Mouse (Mus musculus) limb, embryonic 13.5 days (tissue): Measurements from ENCODE around the gene Zfp335. TPM values are rescaled to one million over a fixed set of nuclear protein-coding genes. Genes with fewer than 3 reads are reported as not detected.
"Not testable (repeated sequence)": the region's sequence is repeated elsewhere in the genome, so short reads cannot be mapped to it uniquely, and the experiment has no call there.

ENCODE experiments used
- ATAC-seq: fragments of 200-750 bp; cut with Nextera tagmentation; 2 replicates; pipeline ENCODE4 v1.8.0; 2017; ENCODE audit warnings: low read depth, moderate number of reproducible peaks, moderate TSS enrichment; ENCODE audit not compliant: low FRiP score
- H3K27ac ChIP-seq: fragments of 300-500 bp; sonication (generic); 2 replicates; pipeline ENCODE4 v1.5.1; 2015; ENCODE audit warnings: inconsistent platforms, mild to moderate bottlenecking, moderate library complexity
- H3K27me3 ChIP-seq: fragments of 300-500 bp; sonication (generic); 2 replicates; pipeline ENCODE4 v1.6.1; 2015; ENCODE audit warnings: mild to moderate bottlenecking, inconsistent platforms
- H3K36me3 ChIP-seq: fragments of 300-500 bp; sonication (generic); 2 replicates; pipeline ENCODE4 v1.6.1; 2015; ENCODE audit warnings: inconsistent platforms, mild to moderate bottlenecking, moderate library complexity
- H3K4me1 ChIP-seq: fragments of 300-500 bp; sonication (generic); 2 replicates; pipeline ENCODE4 v1.6.1; 2015; ENCODE audit warnings: inconsistent platforms
- H3K4me2 ChIP-seq: fragments of 300-500 bp; sonication (generic); replicated peaks from 2 replicates; pipeline ENCODE4 v1.6.1; 2015; ENCODE audit warnings: inconsistent platforms, mild to moderate bottlenecking, moderate library complexity
- H3K4me3 ChIP-seq: fragments of 300-500 bp; sonication (generic); 2 replicates; pipeline ENCODE4 v1.5.1; 2015; ENCODE audit warnings: moderate library complexity, mild to moderate bottlenecking, inconsistent platforms
- H3K9ac ChIP-seq: fragments of 300-500 bp; sonication (generic); 2 replicates; pipeline ENCODE4 v1.6.1; 2015; ENCODE audit warnings: mild to moderate bottlenecking, inconsistent platforms
- H3K9me3 ChIP-seq: fragments of 300-500 bp; sonication (generic); 2 replicates; pipeline ENCODE4 v1.6.1; 2016; ENCODE audit warnings: inconsistent platforms
- WGBS: fragments of 180-500 bp; shearing (Covaris S2); methylation state at CpG from one replicate; pipeline ENCODE4 v1.1.7; 2015; 5-methylcytosine and 5-hydroxymethylcytosine counted together
- polyA plus RNA-seq: library from polyadenylated mRNA; unstranded; fragments of >200 nt; fragmentation: Nextera tagmentation; extraction: Ambion mirVana; gene quantifications from 2 replicates; pipeline ENCODE4 v1.2.1, GENCODE M21; 2015

Zfp335 gene
- polyA plus RNA-seq, 1 experiment from 2014 or later = 15.2 TPM

DNA sequence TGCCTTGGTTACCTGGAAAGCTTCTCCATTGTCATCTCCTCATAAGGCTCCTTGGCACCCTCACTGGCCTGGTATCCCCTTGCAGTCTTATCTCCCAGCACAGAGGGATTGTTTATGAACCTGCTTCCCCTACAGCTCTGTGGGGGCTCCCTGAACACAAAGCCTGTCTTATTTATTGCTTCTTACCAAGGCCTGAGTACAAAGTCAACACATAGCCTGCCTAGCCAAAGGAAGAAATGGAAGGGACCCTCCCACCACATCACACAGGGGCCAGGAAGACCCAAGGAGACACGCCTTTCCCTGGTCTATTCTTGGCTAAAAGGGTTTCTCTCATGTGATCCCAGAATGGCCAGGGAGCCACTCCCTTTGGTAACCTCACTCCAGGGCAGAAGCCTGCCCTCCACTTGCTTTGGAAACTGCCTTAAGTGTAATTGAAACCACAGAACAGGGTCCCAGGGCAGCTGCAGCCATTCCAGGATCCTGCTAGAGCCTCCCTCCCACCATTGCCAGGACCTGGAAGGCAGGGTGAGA is 37.3 kb downstream of the Zfp335 start:
- no peak; the same call in 1 of the 2 replicates for ATAC-seq
- Histone ChIP-seq H3K27ac (peak overlapping the region; percentile 49; the same call in 1 of the 2 replicates), H3K9me3 (no peaks in the 10 kb centered on the region), H3K27me3 (no peaks in the 10 kb centered on the region), H3K4me1 (peaks cover 14% of the 10 kb centered on the region), H3K4me2 (no peak overlapping the region; the same call in 1 of the 2 replicates), H3K9ac (no peak overlapping the region), H3K36me3 (no peaks in the 10 kb centered on the region; the same call in 1 of the 2 replicates), H3K4me3 (no peak overlapping the region)
- WGBS = 28% methylated on average over 1 of the region's 1 CpGs

DNA sequence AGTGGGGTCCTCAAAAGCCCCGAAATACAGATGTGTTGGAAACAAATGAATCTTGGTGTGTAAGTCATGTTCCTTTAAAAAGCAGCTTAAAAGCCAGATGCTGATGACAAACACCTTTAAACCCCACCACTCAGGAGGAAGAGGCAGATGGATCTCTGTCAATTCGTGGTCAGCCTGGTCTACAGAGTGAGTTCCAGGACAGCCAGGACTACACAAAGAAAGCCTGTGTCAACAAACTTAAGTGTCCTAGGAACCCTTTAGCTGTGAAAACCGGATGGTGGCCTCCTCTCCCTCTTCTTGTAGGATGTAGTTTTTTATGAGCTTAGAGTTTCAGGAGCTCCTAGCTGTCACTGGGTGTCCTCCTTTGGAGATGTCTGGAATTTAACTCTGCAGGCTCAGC is 37.9 kb downstream of the Zfp335 start:
- Histone ChIP-seq H3K4me3 (no peak overlapping the region), H3K4me2 (no peak overlapping the region), H3K36me3 (no peaks in the 10 kb centered on the region; the same call in 1 of the 2 replicates), H3K27ac (no peak overlapping the region), H3K9me3 (no peaks in the 10 kb centered on the region), H3K27me3 (no peaks in the 10 kb centered on the region), H3K9ac (0 out of 2 replicates have a peak overlapping the region, but pooled peaks have one; percentile 35), H3K4me1 (peaks cover 14% of the 10 kb centered on the region)
- no peak for ATAC-seq
- WGBS = 58% methylated on average over 3 of the region's 3 CpGs

DNA sequence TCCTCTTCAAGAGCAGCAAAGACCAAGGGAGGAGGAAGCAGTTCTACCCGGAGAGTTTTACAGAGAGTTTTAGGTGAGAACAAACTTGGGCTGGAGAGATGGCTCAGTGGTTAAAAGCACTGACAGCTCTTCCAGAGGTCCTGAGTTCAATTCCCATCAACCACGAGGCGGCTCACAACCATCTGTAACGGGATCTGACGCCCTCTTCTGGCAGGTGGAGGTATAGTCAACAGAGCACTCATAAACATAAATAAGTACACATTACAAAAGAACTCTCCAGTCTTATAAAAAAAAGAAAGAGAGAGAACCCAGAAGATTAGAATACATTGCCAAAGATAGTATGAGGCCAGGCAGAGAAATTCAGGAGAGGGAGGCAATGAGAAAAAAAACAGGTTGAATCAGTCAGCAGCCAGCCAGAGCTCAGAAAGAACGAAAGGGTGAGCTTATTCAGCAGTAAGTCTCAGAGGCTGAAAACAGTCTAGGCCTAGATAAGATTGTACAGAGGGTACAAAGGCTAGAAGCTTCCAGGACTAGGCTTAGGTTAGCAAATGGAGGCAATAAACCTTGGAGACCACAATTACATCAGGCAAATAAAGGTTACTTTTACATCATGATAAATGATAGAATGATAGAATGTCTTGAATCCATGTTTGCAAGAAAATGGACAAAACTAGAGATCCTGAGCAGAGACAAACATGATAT is 39.8 kb downstream of the Zfp335 start:
- WGBS = 55% methylated on average over 6 of the region's 6 CpGs
- H3K4me3 ChIP-seq = no peak overlapping the region
- no peak for ATAC-seq

DNA sequence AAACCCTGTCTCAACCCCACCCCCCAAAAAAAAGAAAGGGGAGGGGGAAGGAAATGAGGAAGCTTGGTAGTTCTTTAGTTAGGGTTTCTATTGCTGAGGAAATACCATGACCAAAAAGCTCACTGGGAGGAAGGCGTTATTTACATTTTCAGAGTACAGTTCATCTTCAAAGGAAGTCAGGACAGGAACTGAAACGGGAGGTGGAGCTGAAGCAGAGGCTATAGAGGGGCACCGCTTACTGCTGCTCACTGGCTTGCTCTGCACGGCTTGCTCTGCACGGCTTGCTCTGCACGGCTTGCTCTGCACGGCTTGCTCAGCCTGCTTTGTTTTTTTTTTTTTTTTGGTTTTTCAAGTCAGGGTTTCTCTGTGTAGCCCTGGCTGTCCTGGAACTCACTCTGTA is 43.1 kb downstream of the Zfp335 start:
- WGBS = 86% methylated on average over 7 of the region's 7 CpGs
- no peak overlapping the region for H3K4me3 ChIP-seq
- H3K27ac ChIP-seq = no peak overlapping the region
- no peak overlapping the region for H3K4me2 ChIP-seq
- peak; percentile 32; the same call in 1 of the 2 replicates for ATAC-seq
- no peak overlapping the region for H3K9ac ChIP-seq
- no peaks in the 10 kb centered on the region for H3K4me1 ChIP-seq
- no peaks in the 10 kb centered on the region for H3K36me3 ChIP-seq
- H3K27me3 ChIP-seq = no peaks in the 10 kb centered on the region
- peaks cover 6% of the 10 kb centered on the region; the same call in 1 of the 2 replicates for H3K9me3 ChIP-seq

More for the DNA sequence above, 39.8 kb downstream of the Zfp335 start:
- H3K27ac ChIP-seq = no peak overlapping the region
- H3K27me3 ChIP-seq = no peaks in the 10 kb centered on the region
- 0 out of 2 replicates have a peak, but pooled peaks cover 7% of the 10 kb centered on the region for H3K4me1 ChIP-seq
- no peak overlapping the region for H3K9ac ChIP-seq
- H3K4me2 ChIP-seq = no peak overlapping the region
- H3K36me3 ChIP-seq = no peaks in the 10 kb centered on the region
- H3K9me3 ChIP-seq = peaks cover 6% of the 10 kb centered on the region; the same call in 1 of the 2 replicates

DNA sequence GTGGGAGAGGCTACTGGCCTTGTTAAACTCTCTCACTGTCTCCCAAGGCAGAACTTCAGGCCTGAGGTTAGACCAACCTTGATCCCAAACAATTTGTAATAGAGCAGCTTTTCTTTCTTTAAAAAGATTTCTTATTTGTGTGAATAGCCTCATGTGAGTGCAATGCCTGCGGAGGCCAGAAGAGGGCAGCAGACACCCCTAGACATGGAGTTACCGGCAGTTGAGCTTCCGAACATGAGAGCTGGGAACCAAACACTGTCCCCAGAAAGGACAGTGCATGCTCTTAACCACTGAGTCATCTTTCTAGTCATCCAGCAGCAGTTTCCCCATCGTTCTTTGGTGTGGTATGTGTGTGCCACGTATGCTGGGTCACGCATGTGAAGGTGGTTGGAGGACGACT is 44.0 kb downstream of the Zfp335 start:
- Histone ChIP-seq H3K27me3 (no peaks in the 10 kb centered on the region), H3K36me3 (no peaks in the 10 kb centered on the region), H3K9me3 (peaks cover 6% of the 10 kb centered on the region; the same call in 1 of the 2 replicates), H3K4me1 (peaks cover 2% of the 10 kb centered on the region; the same call in 1 of the 2 replicates), H3K4me2 (no peak overlapping the region), H3K9ac (no peak overlapping the region), H3K4me3 (no peak overlapping the region), H3K27ac (no peak overlapping the region)
- WGBS = 93% methylated on average over 7 of the region's 7 CpGs
- no peak for ATAC-seq

DNA sequence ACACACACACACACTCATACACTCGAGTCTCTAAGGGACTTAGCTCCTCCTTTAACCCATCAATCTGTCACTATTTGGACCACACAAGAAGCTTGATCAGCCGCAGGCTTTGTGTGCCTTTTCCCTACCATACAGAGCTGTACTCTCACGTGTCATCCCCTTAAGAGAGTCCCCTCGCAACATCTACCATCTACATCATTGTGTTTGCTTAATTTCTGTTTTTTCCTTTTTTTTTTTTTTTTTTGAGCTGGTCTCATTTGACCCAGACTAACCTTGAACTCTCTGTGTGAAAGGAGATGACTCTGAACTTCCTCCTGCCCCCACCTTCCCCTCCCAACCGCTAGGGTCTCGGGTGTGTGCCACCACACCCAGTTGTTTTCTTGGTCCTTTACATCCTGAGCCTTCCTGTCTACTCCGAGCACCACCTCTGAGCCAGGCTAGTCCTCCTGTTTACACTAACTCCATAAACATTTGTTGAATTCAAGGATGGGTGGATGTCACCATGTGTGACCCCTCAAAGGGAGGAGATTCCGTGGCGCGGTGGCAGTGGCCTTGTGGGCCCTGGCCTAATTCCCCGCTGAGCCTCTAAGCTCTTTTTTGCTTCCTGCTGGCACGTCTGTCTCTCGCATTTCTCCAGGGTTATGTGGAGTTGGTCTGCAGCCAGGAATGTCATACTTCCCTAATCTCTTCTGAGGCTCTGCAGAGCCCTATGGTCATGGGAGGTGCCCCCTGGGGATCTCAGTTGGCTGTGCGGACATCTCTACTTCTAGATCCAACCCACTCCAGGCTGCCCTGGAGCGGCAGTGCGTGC is 44.6 kb downstream of the Zfp335 start:
- peak; percentile 31; the same call in 1 of the 2 replicates for ATAC-seq
- no peak overlapping the region for H3K4me2 ChIP-seq
- no peaks in the 10 kb centered on the region for H3K27me3 ChIP-seq
- H3K9ac ChIP-seq = no peak overlapping the region
- peaks cover 6% of the 10 kb centered on the region; the same call in 1 of the 2 replicates for H3K9me3 ChIP-seq
- H3K27ac ChIP-seq = no peak overlapping the region
- no peak overlapping the region for H3K4me3 ChIP-seq
- H3K36me3 ChIP-seq = no peaks in the 10 kb centered on the region
- peaks cover 9% of the 10 kb centered on the region for H3K4me1 ChIP-seq
- 60% methylated on average over 16 of the region's 16 CpGs for WGBS

DNA sequence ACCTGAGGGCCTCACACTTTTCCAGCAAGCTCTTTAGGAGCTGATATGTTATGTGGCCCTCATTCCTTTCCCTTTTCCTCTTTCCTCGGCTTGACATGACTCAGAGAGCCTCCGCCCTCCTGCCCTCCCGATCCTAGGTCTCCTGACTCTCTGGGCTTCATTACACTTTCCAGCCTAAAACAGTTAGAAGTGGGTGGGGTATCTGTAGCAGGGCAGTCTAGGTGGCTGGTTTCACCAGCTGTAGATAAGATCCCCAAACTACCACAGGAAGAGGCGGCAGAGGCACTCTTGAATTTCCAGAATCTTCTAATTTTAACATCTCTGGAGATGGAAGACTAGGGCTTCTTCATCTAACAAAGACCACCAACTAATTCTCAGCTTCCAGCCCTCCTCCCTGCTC is 47.0 kb downstream of the Zfp335 start:
- no peak for ATAC-seq
- Histone ChIP-seq H3K27me3 (peaks cover 6% of the 10 kb centered on the region), H3K9ac (no peak overlapping the region), H3K4me2 (no peak overlapping the region), H3K36me3 (no peaks in the 10 kb centered on the region), H3K27ac (no peak overlapping the region), H3K4me1 (peaks cover 11% of the 10 kb centered on the region), H3K9me3 (peaks cover 6% of the 10 kb centered on the region; the same call in 1 of the 2 replicates), H3K4me3 (no peak overlapping the region)
- 65% methylated on average over 4 of the region's 4 CpGs for WGBS

DNA sequence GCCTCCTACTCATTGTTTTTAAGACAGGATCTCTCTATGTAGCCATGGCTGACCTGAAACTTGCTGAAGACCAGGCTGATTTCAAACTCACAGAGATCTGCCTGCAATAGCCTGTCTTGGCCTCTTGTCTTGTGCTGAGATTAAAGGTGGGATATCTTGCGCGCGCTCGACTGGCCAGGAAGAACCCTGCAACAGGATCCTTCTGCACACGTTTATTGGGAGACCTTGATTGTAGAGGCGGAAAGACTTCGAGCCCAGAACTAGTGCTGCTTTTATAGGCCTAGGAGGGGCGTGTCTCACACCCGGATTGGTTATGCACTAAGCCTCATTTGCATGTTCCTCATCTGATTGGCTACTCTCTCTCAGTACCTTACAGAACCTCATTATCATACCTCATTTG is 48.1 kb downstream of the Zfp335 start:
- H3K27me3 ChIP-seq = peaks cover 16% of the 10 kb centered on the region
- not testable (repeated sequence) for H3K9me3 ChIP-seq, H3K9ac ChIP-seq, H3K4me3 ChIP-seq, H3K36me3 ChIP-seq, H3K27ac ChIP-seq, H3K4me2 ChIP-seq, ATAC-seq
- H3K4me1 ChIP-seq = peaks cover 11% of the 10 kb centered on the region
- WGBS = 87% methylated on average over 8 of the region's 9 CpGs

DNA sequence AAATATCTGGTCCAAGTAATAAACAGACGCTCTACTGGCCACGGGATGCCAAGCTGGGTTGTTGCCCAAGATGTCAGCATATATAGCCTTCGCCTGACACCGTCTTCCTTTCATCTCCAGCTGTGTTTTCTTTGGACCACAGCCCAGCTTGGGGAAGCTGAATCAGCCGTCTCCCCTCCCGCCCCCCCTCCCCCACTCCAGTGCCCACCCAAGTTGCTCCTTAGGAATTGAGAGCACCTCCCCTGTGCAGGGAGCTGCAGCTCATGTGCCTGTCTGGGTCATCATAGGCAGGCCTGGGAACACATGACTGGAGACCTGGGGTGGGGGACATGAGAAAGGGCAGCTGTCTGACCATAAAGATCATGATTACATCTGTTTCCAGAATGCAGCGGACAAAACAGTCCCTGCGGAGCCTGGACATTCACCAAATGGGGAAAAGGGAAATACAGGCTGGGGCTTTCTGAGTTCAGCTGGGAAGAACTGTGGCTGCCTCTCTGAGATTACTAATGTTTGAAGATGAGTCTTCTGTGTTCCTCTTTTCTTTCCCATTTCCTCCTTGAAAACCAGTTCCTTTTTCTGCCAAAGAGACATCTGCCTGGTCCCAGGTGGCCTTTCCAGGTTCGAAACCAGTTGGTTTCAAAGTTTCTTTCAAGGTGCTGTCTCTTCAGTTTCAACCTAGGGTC is 49.2 kb downstream of the Zfp335 start:
- Histone ChIP-seq H3K4me2 (no peak overlapping the region), H3K9me3 (no peaks in the 10 kb centered on the region), H3K27ac (peak overlapping the region; percentile 33; the same call in 1 of the 2 replicates), H3K4me1 (peaks cover 19% of the 10 kb centered on the region), H3K27me3 (peaks cover 27% of the 10 kb centered on the region), H3K9ac (no peak overlapping the region), H3K36me3 (no peaks in the 10 kb centered on the region), H3K4me3 (no peak overlapping the region)
- 28% methylated on average over 9 of the region's 9 CpGs for WGBS
- peak; percentile 66 for ATAC-seq

DNA sequence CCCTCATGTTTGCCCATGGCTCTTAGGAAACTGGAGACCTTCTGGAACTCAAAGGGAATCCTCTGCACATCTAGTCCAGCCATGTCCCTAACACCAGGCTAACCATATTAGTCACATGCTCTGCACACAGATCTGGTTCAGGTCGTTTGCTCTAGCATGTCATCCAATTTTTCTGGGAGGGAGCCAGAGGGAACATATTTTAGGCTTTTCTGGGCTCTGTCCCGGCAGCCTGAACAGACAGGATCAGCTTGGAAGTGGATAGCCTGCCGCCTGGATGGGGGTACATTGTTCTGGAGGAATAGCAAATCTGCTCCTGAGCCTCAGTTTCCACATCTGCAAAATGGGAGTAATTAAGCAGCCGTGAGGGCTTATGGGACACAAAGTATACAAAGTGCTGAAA is 50.5 kb downstream of the Zfp335 start:
- no peaks in the 10 kb centered on the region for H3K9me3 ChIP-seq
- H3K9ac ChIP-seq = no peak overlapping the region
- no peak overlapping the region for H3K27ac ChIP-seq
- ATAC-seq = no peak
- peaks cover 39% of the 10 kb centered on the region for H3K27me3 ChIP-seq
- no peak overlapping the region for H3K4me2 ChIP-seq
- H3K4me3 ChIP-seq = no peak overlapping the region
- no peaks in the 10 kb centered on the region for H3K36me3 ChIP-seq
- peaks cover 30% of the 10 kb centered on the region for H3K4me1 ChIP-seq
- 77% methylated on average over 4 of the region's 4 CpGs for WGBS

DNA sequence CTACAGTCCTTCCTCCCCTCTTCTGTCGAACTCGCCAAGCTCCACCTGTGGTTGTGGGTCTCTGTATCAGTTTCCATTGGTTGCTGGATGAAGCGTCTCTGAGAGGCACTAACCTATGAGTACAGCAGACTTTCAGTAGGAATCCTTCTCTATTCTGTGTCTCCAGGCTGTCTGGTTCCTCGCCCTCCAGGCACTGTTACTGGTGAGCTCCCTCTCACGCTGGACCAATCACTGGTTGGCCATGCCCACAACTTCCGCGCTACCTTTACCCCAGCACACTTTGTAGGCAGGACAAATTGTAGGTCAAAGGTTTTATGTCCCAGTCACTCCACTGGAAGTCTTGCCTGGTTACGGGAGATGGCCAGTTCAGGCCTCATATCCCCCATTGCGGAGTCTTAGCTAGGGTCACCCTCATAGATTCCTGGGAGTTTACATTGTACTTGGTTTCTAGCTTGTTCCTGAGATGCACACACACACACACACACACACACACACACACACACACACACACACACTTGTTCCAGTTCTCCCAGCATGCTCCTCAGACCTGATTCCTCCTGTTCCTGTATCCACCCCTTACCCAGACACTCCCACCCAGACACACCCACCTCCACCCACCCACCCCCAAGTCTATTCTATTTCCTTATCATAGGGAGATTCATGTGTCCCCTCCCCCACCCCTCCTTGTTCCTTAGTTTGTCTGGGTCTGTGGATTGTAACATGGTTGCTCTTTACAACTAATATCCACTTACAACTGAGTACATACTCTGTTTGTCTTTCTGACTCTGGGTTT is 51.7 kb downstream of the Zfp335 start:
- H3K4me2 ChIP-seq = no peak overlapping the region
- H3K27ac ChIP-seq = no peak overlapping the region
- 50% methylated on average over 9 of the region's 9 CpGs for WGBS
- no peak overlapping the region for H3K4me3 ChIP-seq
- H3K4me1 ChIP-seq = peaks cover 30% of the 10 kb centered on the region
- H3K9me3 ChIP-seq = no peaks in the 10 kb centered on the region
- H3K27me3 ChIP-seq = peaks cover 52% of the 10 kb centered on the region
- no peak overlapping the region for H3K9ac ChIP-seq
- no peak for ATAC-seq
- H3K36me3 ChIP-seq = no peaks in the 10 kb centered on the region
